Mouse (Mus musculus): Measurements from ENCODE around the gene Cmip.

Gene Cmip

DNA sequence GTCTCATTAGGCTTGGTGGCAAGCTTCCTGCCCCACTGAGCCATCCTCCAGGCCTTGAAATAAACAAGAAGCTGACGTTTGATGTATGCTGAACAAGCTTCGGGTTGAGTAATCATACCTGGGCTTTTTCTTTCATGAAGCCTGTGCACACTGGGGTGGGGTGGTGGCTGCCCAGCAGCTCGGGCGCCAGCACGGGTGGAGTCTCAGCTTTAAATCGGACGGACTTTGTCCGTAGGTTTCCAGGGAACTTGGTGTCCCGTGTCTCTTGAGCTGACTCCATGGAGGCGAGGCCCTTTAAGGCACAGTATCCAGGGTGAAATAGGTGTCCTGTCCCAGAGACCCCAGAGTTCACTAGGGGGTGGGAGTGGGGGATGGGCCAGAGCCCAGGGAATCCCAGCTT is 42.3 kb downstream of the Cmip start:
- peak; percentile 66 for DNase-seq

DNA sequence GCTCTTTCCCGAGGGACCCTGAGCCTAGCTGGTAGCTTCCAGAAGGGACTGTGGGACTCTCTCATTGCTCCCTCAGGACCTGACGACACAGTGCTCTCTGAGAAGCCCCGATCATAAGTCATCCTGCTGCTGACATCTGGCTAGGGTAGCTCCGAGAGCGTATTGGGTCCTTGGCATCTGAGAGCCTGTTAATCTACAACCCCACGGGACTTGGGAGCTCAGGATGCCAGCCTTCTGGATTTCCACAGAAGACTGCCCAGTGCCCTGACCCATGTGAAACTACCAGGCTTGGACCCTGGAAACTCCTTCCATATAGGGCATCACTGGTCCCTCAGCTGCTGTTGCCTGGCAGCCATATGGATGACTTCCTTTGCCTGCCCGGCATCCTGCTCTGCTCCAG is 43.3 kb downstream of the Cmip start:
- peak; percentile 84 for DNase-seq

DNA sequence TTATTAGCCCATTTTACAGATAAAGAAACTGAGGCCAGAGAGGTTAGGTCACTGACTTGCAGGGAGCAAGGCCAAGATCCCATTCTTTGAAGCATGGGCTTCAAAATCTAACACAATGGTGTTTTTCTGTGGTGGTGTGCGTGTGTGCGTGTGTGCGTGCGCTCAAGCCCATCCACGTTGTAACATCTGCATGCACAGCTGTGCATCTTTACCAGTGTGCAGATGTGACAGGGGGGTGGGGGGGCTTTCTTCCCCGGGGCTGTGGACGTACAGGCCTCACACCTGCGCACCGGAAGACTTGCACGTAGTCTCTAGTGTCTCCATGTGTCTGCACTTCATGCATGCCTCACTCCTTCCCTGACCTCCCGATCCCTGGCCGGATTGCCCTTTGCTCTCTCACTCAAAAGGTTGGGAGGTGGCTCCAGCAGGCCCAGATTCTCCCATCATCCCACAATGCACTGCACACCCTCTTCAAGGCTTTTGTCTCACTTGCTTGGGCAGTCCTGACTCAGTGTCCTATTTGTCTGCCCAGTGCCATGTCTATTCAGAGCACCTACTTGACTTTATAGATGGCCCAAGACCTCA is 44.7 kb downstream of the Cmip start:
- DNase-seq = no peak

DNA sequence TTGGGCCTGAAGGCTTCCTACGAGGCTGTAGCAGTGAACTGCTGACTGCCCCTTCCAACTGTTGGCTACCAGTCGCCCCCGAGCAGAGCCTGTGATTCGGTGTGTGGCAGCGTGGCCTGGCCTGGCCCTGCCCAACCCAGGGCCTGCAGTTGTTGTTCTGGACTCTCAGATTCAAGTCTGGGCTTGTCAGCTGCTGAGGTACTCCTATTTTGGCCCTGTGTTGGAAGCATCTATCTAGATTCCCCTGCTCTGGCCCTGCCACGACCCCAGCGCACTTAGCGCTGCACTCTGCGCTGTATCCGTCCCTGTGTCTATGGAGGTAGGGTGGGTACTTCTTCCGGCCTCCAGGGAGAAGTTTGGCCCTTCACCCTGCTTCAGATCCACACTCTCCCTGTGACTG is 45.2 kb downstream of the Cmip start:
- DNase-seq = no peak

DNA sequence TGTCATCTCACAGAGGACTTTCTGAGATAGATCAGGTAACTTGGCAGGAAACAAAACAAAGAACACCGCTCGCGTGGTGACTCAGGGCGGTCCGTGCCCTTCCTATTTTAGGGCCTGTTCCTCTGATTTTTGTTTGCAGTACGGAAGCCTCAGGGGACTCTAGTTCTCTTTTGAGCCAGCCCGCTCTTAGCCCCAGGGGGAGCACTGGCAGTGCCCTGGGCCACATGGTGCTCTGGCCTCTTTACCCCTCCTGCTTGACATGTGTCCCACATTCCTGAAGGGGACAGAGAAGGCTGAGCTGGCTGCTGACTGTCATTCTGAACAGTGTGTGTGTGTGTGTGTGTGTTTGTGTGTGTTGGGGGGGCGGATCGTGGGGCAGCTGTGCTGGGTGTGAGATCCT is 46.8 kb downstream of the Cmip start:
- DNase-seq = no peak

DNA sequence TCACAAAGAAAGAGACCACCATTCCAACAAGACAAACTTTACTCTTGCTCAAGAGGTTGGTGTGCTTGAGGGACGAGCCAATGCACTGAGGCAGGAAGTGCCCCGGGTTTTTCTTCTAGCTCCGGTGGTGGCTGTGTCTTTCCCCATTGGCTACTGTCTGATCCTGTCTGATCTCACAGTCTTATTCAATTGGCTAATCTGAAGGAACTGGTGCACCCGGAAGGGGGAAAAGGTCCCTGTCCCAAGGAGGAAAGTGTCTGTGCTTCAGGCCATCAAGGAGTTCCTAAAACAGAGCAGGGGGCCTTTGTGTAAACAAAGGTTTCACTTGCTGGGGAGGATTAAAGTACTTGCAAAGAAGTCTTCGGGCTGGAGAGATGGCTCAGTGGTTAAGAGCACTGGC is 48.5 kb downstream of the Cmip start:
- no peak for DNase-seq

DNA sequence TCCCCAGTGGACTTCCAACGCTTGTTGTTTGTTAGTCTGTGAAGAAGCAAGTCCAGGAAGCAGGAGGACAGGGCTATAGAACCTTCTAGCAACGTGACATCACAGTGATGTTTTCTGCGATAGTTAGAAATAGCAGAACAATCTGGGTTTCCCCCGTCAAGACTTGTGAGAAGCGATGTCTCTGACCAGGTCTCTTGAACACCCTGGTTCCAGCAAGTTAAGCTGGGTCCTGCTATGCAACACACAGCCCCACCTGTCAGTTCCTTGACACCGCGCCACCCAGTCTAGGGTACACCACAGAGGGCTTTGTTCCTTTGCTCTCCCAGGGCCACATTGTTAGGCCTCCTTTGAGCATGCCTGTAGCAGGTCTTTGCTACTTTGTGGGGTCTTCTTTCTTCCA is 49.9 kb downstream of the Cmip start:
- no peak for DNase-seq

DNA sequence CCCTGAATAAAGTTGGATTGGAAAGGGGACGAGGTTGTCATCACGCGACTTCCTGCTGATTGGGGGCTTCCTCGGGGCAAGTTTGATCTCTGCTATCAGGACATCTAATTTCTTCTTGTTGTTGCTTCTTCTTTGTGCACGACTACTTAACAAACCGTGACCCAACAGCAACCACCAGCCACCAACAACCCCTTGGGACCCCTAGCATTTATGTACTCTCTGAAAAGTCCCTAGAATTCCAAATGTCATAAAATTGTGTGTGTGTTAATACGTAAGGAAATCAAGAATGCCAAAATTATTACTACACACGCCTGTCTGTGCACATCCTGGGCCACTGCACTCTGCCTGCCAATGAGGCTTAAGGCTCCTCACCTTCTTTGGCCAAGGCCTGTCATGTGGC is 50.4 kb downstream of the Cmip start:
- DNase-seq = no peak

DNA sequence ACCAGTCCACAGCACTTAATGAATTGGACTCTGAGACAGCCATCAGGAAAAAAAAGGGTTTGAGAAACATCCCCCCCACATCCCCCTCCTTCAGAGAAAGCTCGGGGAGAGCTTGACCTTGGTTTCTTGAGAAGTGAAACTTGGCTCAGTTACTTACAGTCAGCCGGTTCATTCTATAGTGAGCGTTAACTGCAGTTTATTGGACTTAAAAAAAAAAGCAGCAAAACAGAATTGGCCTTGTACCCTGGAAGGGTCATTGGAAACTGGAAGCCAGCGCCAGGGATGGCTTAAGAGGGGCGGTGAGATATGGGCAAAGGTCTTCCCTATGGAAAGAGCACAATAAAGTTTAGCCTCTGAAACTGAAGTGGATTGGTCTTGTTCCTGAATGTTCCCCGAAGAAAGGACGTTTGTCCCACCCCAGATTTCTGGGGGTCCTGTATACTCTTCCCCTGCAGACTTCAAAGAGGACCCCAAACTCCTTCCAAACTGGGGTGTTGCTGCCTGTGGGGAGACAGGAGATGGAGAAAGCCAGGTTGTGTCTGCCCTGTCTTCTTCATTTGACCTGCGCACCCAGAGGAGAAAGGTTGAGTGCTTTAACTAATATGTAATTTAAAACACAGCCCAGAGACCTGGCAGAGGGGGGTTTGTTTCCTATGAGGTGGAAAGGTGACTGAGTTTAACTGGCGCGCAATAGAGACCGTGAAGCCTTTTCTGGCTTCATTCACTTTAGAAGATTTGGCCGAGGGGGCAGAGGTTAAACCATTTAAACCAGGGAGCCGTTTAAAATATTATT is 51.6 kb downstream of the Cmip start:
- DNase-seq = peak; percentile 83

DNA sequence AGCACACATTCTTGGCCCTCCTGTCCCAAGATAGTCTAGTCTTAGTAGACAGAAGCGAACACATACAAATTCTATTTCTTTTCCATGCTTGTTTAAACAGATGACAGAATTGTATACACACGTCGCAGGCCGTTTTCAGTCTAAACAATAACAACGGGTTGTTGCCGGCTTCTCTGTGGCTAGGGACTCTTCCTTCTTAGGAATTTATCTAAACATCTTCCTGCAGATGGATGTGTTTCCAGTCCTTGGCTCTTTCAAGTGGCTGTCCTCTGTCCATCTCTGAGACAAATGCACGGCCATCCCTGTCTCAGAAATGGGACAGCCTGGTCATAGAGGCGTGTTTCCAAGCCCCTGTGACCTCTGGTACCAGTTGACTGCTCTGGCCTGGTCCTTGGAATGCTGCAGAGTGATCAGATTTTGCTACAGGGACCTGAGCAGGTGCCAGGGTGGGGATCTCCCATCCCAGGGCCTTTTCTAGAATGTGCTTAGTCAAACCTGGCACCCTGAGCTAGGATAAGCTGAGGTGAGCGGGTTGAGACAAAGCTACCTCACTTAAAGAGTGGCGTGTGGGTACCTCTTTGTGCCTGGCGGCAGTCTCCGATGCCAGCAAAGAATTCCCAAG is 52.9 kb downstream of the Cmip start:
- peak; percentile 57 for DNase-seq

DNA sequence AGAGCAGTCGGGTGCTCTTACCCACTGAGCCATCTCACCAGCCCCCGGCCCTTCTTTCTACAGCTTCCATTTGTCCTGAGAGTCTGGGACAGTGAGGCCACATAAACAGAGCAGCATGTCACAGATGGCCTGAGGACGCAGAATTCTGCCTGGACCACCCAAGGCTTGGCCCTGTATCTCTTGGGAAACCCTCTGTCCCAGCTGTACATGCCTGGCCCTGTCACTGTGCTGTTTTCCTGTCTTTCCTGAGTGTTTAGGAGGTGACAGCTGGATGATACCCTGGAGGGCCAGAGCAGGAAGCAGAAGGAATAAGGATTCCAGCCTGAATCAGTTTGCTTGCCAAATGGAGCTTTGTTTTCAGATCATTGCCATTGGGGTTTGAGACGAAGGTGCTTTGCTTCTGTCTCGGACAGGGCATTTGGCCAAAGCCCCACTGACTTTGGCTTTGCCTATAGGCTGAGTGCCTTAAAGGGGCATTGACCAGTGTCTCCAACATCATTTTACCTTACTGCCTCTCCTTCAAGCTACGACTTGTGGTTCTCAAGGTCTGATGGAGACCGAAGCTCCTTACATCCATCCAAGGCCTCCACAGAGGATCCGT is 54.2 kb downstream of the Cmip start:
- peak; percentile 68 for DNase-seq

DNA sequence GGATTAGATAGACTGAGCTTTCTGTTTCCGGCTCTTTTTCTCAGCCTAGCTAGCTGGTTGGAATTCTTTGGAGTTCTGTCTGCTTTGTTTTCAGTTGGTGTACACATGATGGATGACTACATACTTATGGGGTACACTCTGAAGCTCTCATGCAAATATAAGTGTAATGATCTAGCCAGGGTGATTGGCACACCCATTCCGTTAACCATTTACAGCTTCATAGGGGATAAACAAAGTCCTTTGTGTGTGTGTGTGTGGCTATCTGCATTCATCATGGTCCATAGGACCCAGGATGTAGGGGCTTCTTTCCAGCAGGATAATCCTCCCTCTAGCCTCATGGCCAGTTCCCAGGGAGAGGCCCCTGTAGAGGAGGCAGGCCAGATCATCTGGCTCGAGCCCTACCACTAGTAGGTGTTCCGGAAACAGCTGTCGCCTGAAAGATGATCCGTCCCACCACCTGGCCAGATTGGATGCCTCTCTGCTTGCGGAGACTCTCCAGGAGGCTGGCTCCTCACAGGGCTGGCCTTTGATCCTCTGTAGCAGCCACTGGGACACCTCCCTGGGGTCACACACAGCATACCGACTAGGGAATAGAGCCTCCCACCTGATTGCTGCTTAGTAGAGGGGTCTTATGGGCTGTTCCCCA is 57.6 kb downstream of the Cmip start:
- peak; percentile 45 for DNase-seq

DNA sequence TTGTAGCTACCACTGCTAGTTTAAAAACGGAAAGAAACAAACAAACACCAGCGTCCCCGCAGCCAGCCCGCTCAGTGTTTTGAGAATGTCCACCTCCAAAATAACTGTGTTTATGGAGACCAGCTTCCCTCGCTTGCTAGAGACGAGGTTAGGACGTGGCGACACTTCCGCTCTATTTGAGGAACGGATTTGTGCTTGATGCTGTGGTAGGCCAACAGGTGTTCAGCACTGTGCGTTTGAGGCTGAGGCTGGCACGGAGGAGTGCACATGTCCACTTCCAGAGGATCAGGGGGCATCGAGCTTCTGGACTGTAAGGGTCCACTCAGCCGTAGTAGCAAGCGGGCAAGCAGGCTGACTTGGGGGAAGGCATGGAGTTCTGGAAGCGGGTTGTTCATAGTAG is 58.9 kb downstream of the Cmip start:
- DNase-seq = no peak

DNA sequence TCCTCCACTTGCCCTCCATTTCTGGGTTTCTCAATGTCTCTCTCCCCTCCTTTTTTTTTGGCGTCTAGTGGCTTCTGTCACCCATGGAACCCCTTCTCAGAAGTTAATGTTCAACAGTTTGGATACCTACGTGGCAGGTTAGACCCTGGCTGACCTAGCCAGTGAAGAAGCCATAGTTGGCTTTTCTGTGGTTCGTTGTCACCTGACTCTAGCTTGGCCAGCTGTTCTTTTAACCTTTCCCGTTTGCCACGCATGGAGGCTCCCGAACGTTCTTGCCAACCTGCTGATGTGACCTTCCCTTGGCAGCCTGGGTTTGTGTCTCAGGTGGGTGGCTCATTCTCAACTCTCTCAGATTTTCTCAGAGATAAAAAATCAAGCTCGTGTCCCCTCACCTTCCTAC is 60.6 kb downstream of the Cmip start:
- DNase-seq = peak; percentile 77

DNA sequence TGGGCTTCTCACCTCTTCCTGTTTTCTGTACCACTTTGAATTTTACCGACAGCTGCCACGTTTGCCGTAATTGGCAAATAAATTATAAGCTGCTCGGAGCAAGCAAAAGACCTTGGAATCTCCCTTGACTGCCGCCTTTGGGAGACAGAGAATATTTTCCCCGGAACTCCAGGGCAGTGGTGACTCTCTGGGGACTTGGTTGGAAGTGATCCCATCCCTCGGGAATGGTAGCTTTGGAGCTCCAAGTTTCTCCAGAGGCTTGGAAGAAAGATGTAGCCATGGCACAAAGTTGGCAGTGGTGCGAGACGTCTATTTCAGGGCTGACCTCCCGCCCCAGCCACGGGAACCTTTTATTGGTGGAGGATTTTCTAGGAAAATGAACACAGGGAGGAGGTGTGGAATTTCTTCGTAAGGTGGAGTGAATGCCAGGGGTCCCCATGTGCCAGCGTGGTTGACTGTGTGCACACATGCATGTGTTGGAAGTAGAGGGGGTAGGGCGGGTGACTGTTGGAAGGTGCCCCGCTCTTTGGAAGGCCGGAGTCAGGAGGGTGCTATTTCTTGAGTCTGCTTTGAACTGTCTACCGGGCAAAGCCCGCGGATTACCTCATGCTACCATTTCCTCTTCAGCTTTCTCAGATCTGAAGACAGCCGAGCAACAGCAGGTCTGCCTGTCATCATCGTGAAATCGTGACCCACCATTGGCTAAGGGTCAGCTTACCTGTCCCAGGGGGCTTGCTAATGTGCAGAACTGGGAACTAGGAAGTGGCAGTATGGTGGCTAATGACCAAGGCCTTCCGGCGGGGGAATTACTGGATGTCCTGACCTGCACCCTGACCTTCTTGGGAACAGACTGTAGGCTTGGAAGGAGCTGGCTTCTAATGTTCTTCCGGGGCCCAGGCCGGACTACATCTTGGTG is 62.3 kb downstream of the Cmip start:
- no peak for DNase-seq

DNA sequence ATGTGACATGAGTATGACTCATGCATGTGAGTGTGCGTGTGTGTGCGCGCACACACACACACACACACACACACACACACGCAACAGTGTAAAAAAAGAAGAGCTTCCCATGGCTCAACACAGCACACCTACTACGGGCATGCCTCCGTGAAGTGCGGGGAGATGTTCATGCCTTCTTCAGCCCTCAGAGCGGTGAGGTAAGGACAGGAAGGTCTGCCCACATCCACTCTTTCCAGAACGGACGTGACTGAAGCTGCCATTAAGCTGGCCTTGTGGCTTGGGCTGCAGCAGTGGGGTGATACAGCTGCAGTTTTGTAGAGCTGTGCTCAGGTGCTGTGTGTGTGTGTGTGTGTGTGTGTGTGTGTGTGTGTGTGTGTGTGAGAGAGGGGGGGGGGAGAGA is 63.8 kb downstream of the Cmip start:
- no peak for DNase-seq

DNA sequence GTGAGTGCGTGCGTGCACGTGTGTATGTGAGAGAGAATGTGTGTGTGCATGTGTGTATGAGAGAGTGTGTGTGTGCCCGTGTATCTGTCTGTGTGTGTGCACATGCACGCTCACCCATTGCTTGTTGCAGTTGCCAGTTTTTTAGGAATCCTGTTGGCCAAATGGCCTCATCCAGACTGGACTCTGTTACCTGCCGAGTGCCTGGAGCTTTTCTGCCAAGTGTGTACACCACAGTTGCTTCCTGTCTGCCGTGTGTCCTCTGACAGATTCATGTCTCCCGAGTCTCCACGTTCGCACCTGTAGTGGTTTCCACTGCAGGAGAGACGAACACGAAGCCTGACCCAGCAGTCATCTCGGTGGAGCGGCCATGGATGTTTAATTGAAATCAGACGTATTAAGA is 64.4 kb downstream of the Cmip start:
- no peak for DNase-seq

DNA sequence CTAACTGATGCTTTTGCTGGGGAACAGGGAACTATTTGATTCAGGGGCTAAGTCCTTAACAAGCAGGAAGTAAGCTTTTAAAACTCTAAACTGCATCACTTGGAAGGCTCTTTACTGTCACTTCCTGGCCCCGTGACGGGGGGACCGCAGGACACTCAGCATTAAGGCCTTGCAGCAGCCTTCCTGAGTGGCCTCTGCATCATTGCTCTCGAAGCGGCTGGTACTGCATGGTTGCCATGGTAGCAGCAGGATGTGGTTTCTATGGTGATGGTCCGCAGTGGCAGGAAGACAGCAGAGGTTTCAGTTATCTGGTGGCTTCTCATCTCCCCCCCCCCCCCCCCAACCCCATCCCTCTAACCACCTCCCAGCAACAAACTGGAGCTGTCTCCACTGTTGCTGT is 65.2 kb downstream of the Cmip start:
- no peak for DNase-seq

DNA sequence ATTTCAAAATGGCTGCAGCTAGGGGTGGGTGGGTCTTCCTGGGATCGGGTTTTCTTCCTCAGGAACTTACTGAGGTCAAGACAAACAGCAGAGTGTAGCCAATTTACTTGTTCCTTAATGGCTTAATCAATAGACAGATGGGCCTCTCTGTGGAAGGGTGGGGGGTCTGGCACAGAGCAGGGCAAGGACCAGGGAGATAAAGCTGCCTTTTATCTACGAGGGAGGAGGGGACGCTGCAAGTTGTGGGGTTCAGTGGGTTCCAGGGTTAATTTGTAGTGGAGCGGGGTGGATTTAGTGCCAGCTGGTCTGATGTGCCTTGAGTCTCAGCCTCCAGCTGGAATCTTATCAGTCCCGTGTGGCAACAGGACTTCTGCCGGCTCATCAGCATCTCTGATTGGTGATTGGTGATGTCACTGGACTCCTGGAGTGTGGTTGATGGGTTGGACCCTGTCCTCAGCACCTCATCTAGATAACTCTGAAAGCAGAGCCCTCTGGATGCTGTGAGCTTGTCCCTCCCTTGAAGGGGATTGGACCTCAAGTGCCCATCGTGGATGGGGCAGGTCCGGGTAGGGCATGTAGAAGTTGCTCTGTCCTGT is 65.9 kb downstream of the Cmip start:
- DNase-seq = no peak

DNA sequence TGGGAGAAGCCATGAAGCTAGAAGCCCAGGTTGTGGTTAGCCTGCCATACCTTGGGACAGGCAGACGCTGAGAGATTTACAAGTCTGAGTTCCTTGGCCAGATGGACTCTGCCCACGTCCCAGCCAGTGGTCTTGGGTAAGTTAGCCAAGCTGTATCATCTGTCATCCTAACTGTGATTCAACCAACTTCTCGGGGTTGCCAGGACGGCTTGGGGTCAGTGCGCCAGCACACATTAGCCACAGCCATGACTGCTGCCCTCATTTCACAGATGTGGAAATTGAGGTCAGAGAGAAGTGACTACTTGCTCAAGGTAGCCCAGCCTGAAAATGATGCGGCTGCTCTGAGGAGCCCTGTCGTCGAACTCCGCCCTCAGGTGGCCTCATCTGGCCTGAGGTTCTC is 68.0 kb downstream of the Cmip start:
- no peak for DNase-seq

DNA sequence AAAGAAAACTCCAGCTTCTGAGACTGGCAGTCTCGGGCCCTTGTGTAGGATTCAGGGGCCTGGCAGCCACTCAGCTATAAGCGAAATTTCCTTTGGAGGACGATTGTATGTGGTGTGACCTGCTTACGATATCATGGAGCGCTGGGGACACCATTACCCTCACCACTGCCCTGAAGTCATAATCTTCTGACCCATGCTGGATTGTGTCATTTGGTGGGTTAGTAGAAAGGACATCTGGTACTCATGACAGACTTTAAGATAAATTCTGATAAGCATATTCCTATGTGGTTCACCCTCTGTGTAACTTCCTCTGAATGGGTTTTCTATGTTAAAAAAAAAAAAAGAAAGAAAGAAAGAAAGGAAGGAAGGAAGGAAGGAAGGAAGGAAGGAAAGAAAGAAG is 69.9 kb downstream of the Cmip start:
- no peak for DNase-seq

DNA sequence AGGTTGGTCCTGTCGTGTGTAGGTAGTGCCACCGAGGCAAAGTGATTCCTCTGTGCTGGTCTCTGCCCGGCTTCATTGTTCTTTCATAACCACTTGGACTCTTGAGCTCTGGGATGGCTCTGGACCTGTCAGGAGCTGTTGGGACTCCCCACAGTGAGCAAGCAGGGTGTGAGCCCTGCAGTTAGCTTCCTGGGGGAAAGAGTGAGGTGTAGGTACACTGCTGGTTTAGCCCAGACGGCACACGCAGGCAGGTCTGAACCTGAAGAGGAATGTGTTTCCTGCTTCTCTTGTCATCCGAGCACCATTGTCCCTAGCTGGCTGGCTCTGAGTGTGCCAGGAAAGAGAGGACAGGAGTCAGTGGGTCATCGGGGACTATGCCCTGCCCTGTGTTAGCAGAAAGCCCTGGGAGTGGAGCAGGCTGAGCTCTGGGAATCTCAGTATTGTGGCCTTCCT is 70.5 kb downstream of the Cmip start:
- DNase-seq = peak; percentile 72

All from kidney, postnatal 14 days (tissue).